Mouse (Mus musculus): ENCODE measurements around the gene Pex10. TPM values are rescaled to one million over a fixed set of nuclear protein-coding genes. Genes with fewer than 3 reads are reported as not detected.
A peak's percentile ranks its signal among the peaks of the same experiment; 100 is the strongest.

The Pex10 gene
- polyA plus RNA-seq, 1 experiment from 2014 or later: 21.3 TPM

DNA sequence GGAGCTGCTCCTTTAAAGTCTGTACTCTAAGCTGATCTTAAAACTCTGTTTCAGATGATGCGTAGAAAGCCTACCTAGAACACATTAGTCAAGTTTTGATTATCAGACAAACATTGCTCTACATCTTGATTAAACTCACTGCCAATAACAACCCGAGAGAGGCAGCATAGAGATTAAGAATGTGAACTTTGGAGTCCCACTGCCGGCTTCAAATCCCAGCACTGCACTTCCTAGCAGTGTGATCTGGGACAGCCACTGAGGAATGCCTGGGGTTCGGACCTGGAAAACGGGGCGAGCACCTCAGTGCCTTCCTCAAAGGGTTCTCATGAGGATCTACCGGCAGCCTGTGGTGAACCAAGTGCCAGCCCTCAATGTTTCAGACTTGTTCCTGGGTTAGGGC, 17.5 kb downstream of the Pex10 start:
- H3K27ac ChIP-seq: no peak overlapping the region
- no peak for ATAC-seq (ENCODE audit: insufficient number of reproducible peaks, low FRiP score, low TSS enrichment, low read depth)
- WGBS: 90% methylated on average over 7 of the region's 7 CpGs
- peaks cover 31% of the 10 kb centered on the region for H3K36me3 ChIP-seq
- H3K9me3 ChIP-seq: no peaks in the 10 kb centered on the region
- peaks cover 30% of the 10 kb centered on the region for H3K4me1 ChIP-seq
- peak overlapping the region; percentile 49 for H3K4me2 ChIP-seq
- H3K4me3 ChIP-seq: peak overlapping the region; percentile 95; the same call in 1 of the 2 replicates
- H3K27me3 ChIP-seq: no peaks in the 10 kb centered on the region
- no peak overlapping the region for H3K9ac ChIP-seq

DNA sequence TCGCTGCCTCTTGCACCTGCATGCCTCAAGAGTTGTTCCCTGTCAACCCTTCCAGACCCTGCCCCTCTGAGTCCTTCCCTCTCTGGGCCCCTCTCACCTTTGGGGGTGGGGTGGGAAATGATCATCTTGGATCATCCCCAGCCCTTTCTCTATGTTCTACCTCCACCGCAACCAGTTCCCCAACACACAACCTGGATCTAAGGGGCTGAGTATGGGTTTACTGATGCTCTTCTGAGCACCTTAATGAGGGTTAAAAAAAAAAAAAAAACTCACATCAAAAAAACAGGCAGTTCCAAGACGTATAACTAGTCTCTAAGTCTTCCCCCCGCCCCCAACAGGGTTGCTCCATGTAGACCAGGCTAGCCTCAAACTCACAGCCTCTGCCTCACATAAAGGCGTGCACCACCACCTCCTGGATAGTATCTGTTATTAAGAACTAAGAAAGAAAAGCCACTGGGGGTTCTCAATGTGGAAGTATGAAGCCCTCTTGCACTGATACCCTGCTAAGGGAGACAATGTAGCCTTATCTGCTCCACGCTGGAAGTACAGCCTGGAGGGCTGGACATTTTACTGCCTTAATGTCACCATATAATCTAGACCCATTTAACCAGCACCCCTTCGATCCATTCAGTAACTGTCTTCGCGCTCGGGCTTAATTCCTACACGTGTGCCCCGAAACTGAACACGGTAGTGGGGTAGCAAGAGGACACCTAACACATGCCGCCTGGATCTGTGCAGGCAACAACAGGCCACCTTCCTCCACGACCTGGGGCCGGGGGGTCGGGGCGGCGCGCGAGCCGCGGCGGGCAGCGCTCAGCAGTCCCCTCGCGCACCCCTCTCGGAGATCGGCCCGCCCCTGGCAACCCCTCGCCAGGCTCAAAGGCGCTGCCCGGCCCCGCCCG, 18.6 kb downstream of the Pex10 start:
- WGBS: 10% methylated on average over 20 of the region's 35 CpGs
- no peaks in the 10 kb centered on the region for H3K9me3 ChIP-seq
- peak; percentile 54; the same call in 1 of the 2 replicates for ATAC-seq (ENCODE audit: insufficient number of reproducible peaks, low FRiP score, low TSS enrichment, low read depth)
- peak overlapping the region; percentile 49 for H3K4me2 ChIP-seq
- peak overlapping the region; percentile 96 for H3K27ac ChIP-seq
- H3K4me1 ChIP-seq: peaks cover 30% of the 10 kb centered on the region
- H3K9ac ChIP-seq: peak overlapping the region; percentile 92
- H3K36me3 ChIP-seq: peaks cover 31% of the 10 kb centered on the region
- H3K4me3 ChIP-seq: peak overlapping the region; percentile 95
- no peaks in the 10 kb centered on the region for H3K27me3 ChIP-seq

DNA sequence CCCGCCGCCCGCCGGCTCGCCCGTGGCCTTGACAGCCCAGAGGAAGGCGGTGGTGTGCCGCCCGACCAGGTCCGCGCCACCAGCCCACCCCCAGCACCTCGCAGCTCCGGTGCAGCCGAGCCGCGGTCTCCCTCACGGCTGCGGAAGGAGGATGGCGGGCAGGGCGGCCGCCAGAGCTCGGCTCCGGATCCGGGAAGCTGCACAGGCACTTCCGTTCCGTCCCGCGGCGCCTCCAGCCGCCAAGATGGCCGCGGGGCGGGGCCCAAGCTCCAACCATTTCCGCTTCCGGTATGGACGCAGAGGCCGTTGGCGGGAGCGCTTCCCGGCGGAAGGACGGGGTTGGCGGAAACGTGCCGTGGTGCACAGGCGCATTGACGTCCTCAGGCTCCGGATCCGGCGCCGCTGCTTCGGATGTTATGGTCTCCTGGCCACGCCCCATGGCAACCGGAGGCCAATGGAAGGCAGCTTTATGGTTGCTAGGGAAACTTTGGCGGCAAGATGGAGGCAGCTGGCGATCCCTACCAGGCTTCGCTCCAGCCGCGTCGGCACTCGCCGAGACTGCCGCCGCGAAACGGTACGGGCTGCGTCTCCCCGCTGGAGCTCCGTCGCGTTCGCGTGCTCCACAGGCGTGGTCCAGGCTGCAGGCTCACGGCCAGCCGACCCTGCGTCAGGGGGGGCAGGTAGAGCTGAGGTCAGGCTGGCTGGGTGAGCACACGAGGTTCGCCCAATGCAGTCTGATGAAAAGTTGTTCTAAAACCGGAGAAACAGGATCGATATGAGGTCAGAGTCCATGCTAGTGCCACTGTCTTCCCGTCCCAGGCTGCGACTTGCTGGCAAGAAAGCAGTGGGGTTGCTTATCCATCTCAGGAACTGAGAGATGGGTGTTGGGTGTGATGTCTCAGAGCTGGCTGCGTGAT, 19.6 kb downstream of the Pex10 start, which contains the start of the genes Rer1 and Morn1:
TSS of gene Rer1 (minus strand) at position 275 of the 917 bp plus-strand sequence.
TSS of gene Morn1 (plus strand) at position 470 of the 917 bp plus-strand sequence.
- under 1% methylated on average over 78 of the region's 85 CpGs for WGBS
- peak within 1 kb of the TSS; percentile 95 for H3K4me3 ChIP-seq
- no peaks in the 10 kb centered on the region for H3K27me3 ChIP-seq
- peak within 1 kb of the TSS; percentile 85 for H3K4me2 ChIP-seq
- peak within 1 kb of the TSS; percentile 96 for H3K27ac ChIP-seq
- ATAC-seq (ENCODE audit: insufficient number of reproducible peaks, low FRiP score, low TSS enrichment, low read depth): peak; percentile 96
- peak within 1 kb of the TSS; percentile 92 for H3K9ac ChIP-seq
- peaks cover 31% of the 10 kb centered on the region for H3K36me3 ChIP-seq
- H3K9me3 ChIP-seq: no peaks in the 10 kb centered on the region
- H3K4me1 ChIP-seq: peaks cover 30% of the 10 kb centered on the region

DNA sequence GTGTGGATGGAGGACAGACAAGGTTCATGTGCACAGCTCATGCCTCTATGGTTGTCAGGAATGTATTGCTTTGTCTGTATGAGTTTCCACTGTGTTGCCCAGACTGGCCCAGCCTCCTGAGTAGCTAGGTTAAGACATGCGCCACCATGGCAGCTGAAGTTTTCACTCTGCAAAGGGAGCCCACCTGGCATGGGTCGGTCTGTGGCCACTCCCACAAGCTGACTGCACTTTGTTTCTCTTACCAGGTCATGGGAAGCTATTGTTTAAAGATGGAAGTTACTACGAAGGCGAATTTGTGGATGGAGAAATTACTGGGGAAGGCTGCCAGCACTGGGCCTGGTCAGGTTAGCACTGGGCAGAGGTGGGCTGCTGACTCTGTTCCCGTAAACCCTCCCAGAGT, 22.4 kb downstream of the Pex10 start:
- ATAC-seq (ENCODE audit: insufficient number of reproducible peaks, low FRiP score, low TSS enrichment, low read depth): no peak
- H3K36me3 ChIP-seq: peaks cover 26% of the 10 kb centered on the region
- H3K27ac ChIP-seq: no peak overlapping the region
- no peak overlapping the region for H3K9ac ChIP-seq
- peaks cover 19% of the 10 kb centered on the region for H3K4me1 ChIP-seq
- no peak overlapping the region for H3K4me3 ChIP-seq
- 85% methylated on average over 5 of the region's 5 CpGs for WGBS
- no peaks in the 10 kb centered on the region for H3K27me3 ChIP-seq
- no peaks in the 10 kb centered on the region for H3K9me3 ChIP-seq
- H3K4me2 ChIP-seq: no peak overlapping the region

DNA sequence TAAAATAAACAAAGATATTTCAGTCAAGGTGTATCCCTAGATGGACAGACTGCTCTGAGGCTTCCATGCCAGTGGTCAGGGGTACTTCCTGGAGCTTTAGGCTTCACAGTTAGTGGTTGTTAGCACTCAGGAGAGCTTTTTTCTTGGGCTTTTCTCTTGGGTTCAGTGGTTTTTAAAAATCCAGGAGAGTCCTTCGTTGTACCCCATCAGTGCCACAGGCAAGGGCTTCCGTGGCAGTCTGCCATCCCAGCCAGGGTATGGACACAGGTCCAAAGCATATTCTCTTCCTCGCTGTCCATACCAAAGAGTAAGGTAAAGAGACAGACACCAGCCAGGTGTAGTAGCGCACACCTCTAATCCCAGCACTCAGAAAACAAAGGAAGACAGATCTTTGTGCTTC, 23.3 kb downstream of the Pex10 start:
- Histone ChIP-seq H3K9ac (no peak overlapping the region), H3K27me3 (no peaks in the 10 kb centered on the region), H3K9me3 (no peaks in the 10 kb centered on the region), H3K4me1 (peaks cover 17% of the 10 kb centered on the region), H3K4me2 (no peak overlapping the region), H3K27ac (no peak overlapping the region), H3K4me3 (no peak overlapping the region), H3K36me3 (peaks cover 26% of the 10 kb centered on the region)
- ATAC-seq (ENCODE audit: insufficient number of reproducible peaks, low FRiP score, low TSS enrichment, low read depth): no peak
- 96% methylated on average over 4 of the region's 4 CpGs for WGBS

DNA sequence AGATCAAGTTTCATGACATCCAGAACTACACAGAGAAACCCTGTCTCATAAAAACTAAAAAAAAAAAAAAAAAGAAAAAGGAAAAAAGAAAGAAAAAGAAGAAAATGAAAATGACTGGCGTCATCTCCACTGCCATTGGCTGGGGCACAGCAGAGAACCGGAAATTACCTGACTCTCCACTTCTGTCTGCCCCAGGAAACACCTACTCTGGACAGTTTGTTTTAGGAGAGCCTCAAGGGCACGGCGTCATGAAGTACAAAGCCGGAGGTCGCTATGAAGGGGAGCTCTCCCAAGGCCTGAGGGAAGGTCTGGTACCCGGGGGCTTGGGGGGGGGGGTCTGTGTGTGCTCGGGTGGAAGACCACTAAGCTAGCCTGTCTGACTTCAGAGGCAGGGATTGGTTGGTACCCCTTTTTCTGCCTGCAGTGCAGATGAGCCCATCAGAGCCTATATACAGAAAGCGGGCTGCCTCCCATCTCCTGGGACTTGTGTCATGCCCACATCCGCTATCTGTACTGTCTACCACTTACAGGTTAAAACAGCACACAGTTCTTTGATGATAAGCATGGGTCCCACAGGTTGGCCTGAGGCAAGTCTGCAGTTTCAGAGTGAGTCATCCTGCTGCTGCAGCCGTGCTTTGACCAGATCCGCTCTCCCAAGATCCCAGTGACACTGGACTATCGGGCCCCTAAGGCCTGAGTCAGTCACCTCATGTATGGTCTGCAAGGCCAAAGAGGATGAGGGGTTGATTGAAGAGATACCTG, 24.1 kb downstream of the Pex10 start:
- ATAC-seq (ENCODE audit: insufficient number of reproducible peaks, low FRiP score, low TSS enrichment, low read depth): no peak
- no peaks in the 10 kb centered on the region for H3K27me3 ChIP-seq

DNA sequence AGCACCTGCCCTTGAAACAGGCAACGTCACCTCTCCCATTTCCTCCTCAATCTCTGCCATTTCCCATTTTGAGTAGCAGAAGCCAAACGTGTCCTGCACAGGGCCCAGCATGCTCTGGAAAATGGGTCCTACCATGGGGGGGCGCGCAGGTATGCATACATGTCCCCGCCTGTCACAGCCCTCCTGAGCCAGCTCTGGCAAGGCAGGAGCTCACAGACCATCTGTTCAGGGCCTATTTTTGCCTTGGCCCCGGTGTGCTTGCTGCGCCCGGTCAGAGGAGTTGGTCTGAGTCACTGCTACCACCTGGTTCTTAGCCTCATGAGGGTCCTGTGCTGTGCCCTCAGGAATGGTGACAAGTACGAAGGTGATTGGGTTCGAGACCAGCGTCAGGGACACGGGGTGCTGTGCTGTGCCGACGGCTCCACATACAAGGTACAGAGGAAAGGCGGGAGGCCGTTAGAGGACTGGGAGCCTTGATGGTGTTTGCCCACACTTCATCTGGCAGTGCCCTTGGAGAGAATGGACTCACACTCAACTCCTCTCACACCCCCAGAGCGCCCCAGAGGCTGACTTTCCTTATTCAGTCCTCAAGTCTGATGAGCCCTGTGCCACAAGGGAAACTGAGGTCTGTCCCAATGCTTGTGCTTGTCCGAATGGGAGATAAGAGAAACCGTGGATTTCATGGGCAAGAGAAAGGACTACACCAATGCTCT, 26.1 kb downstream of the Pex10 start:
- Histone ChIP-seq H3K4me2 (no peak overlapping the region), H3K4me3 (no peak overlapping the region), H3K27ac (peak overlapping the region; percentile 18; the same call in 1 of the 2 replicates), H3K4me1 (peaks cover 14% of the 10 kb centered on the region), H3K36me3 (peaks cover 26% of the 10 kb centered on the region), H3K9me3 (no peaks in the 10 kb centered on the region), H3K27me3 (no peaks in the 10 kb centered on the region), H3K9ac (no peak overlapping the region)
- WGBS: 85% methylated on average over 19 of the region's 19 CpGs
- no peak for ATAC-seq (ENCODE audit: insufficient number of reproducible peaks, low FRiP score, low TSS enrichment, low read depth)

More for the DNA sequence above, 24.1 kb downstream of the Pex10 start:
- no peak overlapping the region for H3K27ac ChIP-seq
- 85% methylated on average over 13 of the region's 13 CpGs for WGBS
- H3K4me3 ChIP-seq: no peak overlapping the region
- peaks cover 21% of the 10 kb centered on the region for H3K4me1 ChIP-seq
- peaks cover 26% of the 10 kb centered on the region for H3K36me3 ChIP-seq
- no peak overlapping the region for H3K4me2 ChIP-seq
- H3K9me3 ChIP-seq: no peaks in the 10 kb centered on the region
- H3K9ac ChIP-seq: no peak overlapping the region

DNA sequence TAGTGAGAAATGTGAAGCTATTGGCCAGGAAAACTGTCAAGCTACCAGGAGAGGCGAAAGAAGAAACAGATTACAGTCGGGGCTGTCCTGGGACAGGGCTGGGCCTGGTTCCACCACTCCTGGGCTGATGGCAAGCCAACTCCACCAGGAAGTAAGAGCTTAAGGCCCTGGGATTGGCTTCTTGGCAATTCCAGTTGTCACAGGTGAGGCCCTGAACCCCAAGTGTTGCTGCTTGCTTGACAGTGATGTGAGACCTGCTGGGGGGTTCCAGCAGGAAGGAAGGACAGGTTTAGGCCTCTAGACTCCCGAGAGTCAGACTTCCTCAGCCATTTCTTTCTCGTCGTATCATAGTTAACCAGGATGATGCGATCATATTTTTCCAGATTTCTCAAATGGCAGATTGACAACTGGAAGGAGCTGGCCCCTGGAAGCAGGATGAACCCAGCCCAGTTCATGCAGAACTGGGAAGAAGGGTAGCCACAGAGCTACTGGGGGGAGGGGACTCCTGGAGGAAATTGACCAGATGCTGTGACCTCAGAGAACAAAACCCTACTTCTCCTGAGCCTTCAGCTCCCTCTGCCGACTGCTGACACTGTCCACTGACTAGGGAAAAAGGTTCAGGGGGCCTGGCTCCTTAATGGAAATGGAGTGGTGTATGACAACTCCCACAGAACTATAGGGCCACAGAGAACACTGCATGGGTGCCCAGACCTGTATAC, 26.8 kb downstream of the Pex10 start:
- Histone ChIP-seq H3K4me2 (no peak overlapping the region), H3K9ac (no peak overlapping the region), H3K4me3 (no peak overlapping the region), H3K27me3 (no peaks in the 10 kb centered on the region), H3K36me3 (peaks cover 26% of the 10 kb centered on the region), H3K9me3 (no peaks in the 10 kb centered on the region), H3K4me1 (peaks cover 14% of the 10 kb centered on the region), H3K27ac (peak overlapping the region; percentile 18; the same call in 1 of the 2 replicates)
- ATAC-seq (ENCODE audit: insufficient number of reproducible peaks, low FRiP score, low TSS enrichment, low read depth): no peak
- WGBS: 76% methylated on average over 7 of the region's 7 CpGs

DNA sequence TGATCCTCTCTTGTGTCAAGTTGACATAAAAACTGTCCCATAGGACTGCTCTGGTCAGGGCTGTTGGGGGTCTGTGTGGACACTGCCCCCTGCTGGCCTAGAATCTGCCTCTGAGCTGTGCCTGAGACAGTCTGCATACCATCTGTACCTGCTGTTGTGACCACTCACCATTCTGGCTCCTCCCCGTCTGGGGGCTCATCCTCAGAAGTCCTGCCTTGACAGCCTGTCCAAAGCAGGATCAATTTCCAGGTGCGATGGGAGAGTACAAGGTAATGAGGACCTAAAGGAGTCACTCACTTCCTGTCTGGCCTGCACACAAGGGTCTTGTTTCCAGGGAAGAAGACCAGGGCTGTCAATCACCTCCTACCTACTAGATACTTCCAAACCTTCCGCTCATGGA, 27.7 kb downstream of the Pex10 start:
- H3K4me2 ChIP-seq: no peak overlapping the region
- no peak overlapping the region for H3K4me3 ChIP-seq
- H3K9ac ChIP-seq: no peak overlapping the region
- peaks cover 20% of the 10 kb centered on the region for H3K36me3 ChIP-seq
- H3K27me3 ChIP-seq: no peaks in the 10 kb centered on the region
- WGBS: 65% methylated on average over 3 of the region's 3 CpGs
- no peaks in the 10 kb centered on the region for H3K9me3 ChIP-seq
- no peak overlapping the region for H3K27ac ChIP-seq
- H3K4me1 ChIP-seq: peaks cover 17% of the 10 kb centered on the region
- ATAC-seq (ENCODE audit: insufficient number of reproducible peaks, low FRiP score, low TSS enrichment, low read depth): no peak; the same call in 1 of the 2 replicates

DNA sequence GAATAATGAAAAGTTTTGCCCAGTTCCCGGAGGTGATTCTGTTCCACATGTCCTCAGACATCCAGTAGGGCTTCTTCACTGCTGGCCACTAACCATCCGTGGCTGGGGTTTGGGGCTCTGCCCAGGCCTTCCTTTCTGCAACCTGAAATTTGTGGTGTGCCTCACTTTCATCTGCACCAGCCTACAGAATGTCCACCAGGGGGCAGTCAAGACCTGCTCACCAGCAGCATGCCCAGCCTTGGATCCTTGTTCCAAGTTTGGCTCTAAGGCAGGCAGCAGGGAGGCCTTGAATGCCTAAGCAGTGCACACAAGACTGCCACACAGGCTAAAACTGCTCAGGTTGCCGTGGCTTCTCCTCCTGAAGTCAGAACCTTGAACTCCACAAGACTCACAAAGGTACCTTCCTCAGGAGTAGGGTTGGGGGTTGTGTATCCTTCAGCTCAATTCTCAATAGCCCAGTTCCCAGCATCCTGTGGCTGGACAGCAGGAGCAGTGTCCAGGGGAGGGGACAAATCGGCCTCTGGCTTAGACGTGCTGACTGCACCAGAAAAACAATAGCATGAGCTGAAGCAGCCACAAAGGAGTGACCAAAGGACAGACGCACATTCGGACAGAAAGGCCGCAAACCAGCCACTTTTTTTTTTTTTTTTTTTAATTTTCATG, 28.6 kb downstream of the Pex10 start:
- H3K27ac ChIP-seq: peak overlapping the region; percentile 62
- no peaks in the 10 kb centered on the region for H3K27me3 ChIP-seq
- no peaks in the 10 kb centered on the region for H3K9me3 ChIP-seq
- H3K4me3 ChIP-seq: no peak overlapping the region
- H3K4me2 ChIP-seq: no peak overlapping the region
- peak; percentile 67 for ATAC-seq (ENCODE audit: insufficient number of reproducible peaks, low FRiP score, low TSS enrichment, low read depth)
- peaks cover 23% of the 10 kb centered on the region for H3K4me1 ChIP-seq
- 40% methylated on average over 8 of the region's 8 CpGs for WGBS
- H3K36me3 ChIP-seq: peaks cover 12% of the 10 kb centered on the region; the same call in 1 of the 2 replicates
- H3K9ac ChIP-seq: no peak overlapping the region

All from limb, embryonic 15.5 days (tissue).